22 mouse cellular contexts compared by ENCODE assay signal in genomic region chr5:112615946-112616617, GRCm38 (mm10). TPM values are rescaled to one million over a fixed set of nuclear protein-coding genes. Genes with fewer than 3 reads are reported as not detected.
A peak's percentile ranks its signal among the peaks of the same experiment; 100 is the strongest.
DNase-seq lines count a peak whose midpoint lies in the region; ATAC-seq lines count a peak whose summit lies in the region.
"Had no signal": no experiment of that assay in that cellular context is flagged by ENCODE, and none has a peak within 500 bp of the region (broad histone marks: within the 10 kb centered on the region; RNA-seq: fewer than 3 reads in every experiment).

No protein-coding gene starts in this region.

- 45% methylated on average over 7 of the region's 7 CpGs for WGBS in midbrain, embryonic 15.5 days
- WGBS in midbrain, embryonic 14.5 days, result 55% methylated on average over 7 of the region's 7 CpGs

- H3K4me3 ChIP-seq in midbrain, embryonic 15.5 days, result no peak overlapping the region
- no peak overlapping the region for H3K4me3 ChIP-seq in midbrain, embryonic 14.5 days (replicated peaks; ENCODE audit: low read depth, low read length)
- H3K4me3 ChIP-seq: embryonic facial prominence, embryonic 10.5 days; erythroblast, embryonic 14.5 days; forebrain, embryonic 10.5 days; heart, embryonic 13.5 days; hindbrain, embryonic 12.5 days had no signal

- H3K9ac ChIP-seq in midbrain, embryonic 15.5 days, result no peak overlapping the region
- H3K9ac ChIP-seq in midbrain, embryonic 14.5 days (replicated peaks; ENCODE audit: low read length), result no peak overlapping the region
- H3K9ac ChIP-seq: heart, embryonic 13.5 days; hindbrain, embryonic 12.5 days had no signal

- no peak for DNase-seq in midbrain, embryonic 14.5 days
- peak; percentile 73 to 87 for DNase-seq in layer of hippocampus, adult 18-20 months (ENCODE audit: low spot score in 2 of 2)
- peak; percentile 79 for DNase-seq in layer of hippocampus, adult 9-11 months
- no peak for DNase-seq in adrenal gland, postnatal 36 days
- DNase-seq in adrenal gland, adult 18-20 months (ENCODE audit: low spot score in 2 of 2), result no peak
- DNase-seq: adrenal gland, adult 8-10 months; cerebellum, adult 18-20 months; cerebellum, adult 9-11 months; gastrocnemius, postnatal 36 days; heart, adult 11 months; heart, postnatal 36 days had no signal

- H3K27ac ChIP-seq in midbrain, embryonic 15.5 days, result 0 out of 2 replicates have a peak overlapping the region, but pooled peaks have one; percentile 3
- no peak overlapping the region for H3K27ac ChIP-seq in midbrain, embryonic 14.5 days (replicated peaks; ENCODE audit: low read depth, low read length)
- H3K27ac ChIP-seq: embryonic facial prominence, embryonic 10.5 days; forebrain, embryonic 10.5 days; heart, embryonic 13.5 days; hindbrain, embryonic 12.5 days had no signal

- no peaks in the 10 kb centered on the region for H3K9me3 ChIP-seq in midbrain, embryonic 15.5 days
- no peaks in the 10 kb centered on the region for H3K9me3 ChIP-seq in midbrain, embryonic 14.5 days (ENCODE audit: control insufficient read depth, low read length)
- H3K9me3 ChIP-seq: embryonic facial prominence, embryonic 10.5 days; heart, embryonic 13.5 days; hindbrain, embryonic 12.5 days had no signal

- no peaks in the 10 kb centered on the region for H3K27me3 ChIP-seq in midbrain, embryonic 15.5 days (replicated peaks)
- H3K27me3 ChIP-seq in midbrain, embryonic 14.5 days (ENCODE audit: control insufficient read depth, insufficient read depth, low read length), result no peaks in the 10 kb centered on the region
- H3K27me3 ChIP-seq: CH12.LX; hindbrain, embryonic 12.5 days; Patski had no signal

- H3K4me2 ChIP-seq in midbrain, embryonic 15.5 days, result no peak overlapping the region
- no peak overlapping the region for H3K4me2 ChIP-seq in midbrain, embryonic 14.5 days (ENCODE audit: low read length)
- H3K4me2 ChIP-seq: heart, embryonic 13.5 days; hindbrain, embryonic 12.5 days had no signal

- H3K4me1 ChIP-seq in midbrain, embryonic 15.5 days, result peaks cover 16% of the 10 kb centered on the region
- H3K4me1 ChIP-seq in midbrain, embryonic 14.5 days (ENCODE audit: control insufficient read depth, insufficient read depth, low read length), result peaks cover 2% of the 10 kb centered on the region; the same call in 1 of the 2 replicates
- H3K4me1 ChIP-seq: heart, embryonic 13.5 days; hindbrain, embryonic 12.5 days had no signal

- no peak for ATAC-seq in midbrain, embryonic 15.5 days (replicated peaks)
- ATAC-seq in midbrain, embryonic 14.5 days (ENCODE audit: low FRiP score, low TSS enrichment), result no peak
- no peak for ATAC-seq in erythroblast, adult 5-6 weeks (replicated peaks; ENCODE audit: low FRiP score, poor library complexity, severe bottlenecking)
- ATAC-seq: forebrain, embryonic 14.5 days; hindbrain, embryonic 16.5 days; Patski had no signal

- H3K36me3 ChIP-seq in midbrain, embryonic 15.5 days (replicated peaks), result no peaks in the 10 kb centered on the region
- H3K36me3 ChIP-seq in midbrain, embryonic 14.5 days (ENCODE audit: control insufficient read depth, insufficient read depth, low read length), result no peaks in the 10 kb centered on the region
- H3K36me3 ChIP-seq: embryonic facial prominence, embryonic 10.5 days; forebrain, embryonic 10.5 days; heart, embryonic 13.5 days; hindbrain, embryonic 12.5 days had no signal

RNA-seq across cellular contexts. Expression of gene Sez6l, which starts 39.1 kb away (rescaled TPM):
- polyA plus RNA-seq in midbrain, embryonic 15.5 days (2015; fragmentation: Nextera tagmentation; extraction: Ambion mirVana), result 65.4 and 67.5 TPM in 2 replicates
- 46.3 and 49.9 TPM in 2 replicates for polyA plus RNA-seq in midbrain, embryonic 14.5 days (2014; fragmentation: Nextera tagmentation; extraction: Ambion mirVana)
- 100 to 1,000 TPM; 226 to 228 TPM for total RNA-seq in layer of hippocampus, adult 18-20 months (2021)
- total RNA-seq in adrenal gland, postnatal 36 days (2021), result 1 to 10 TPM; 3.6 to 8.7 TPM
- not detected in 2 replicates for total RNA-seq in erythroblast, adult 5-6 weeks (2015; ENCODE audit: low replicate concordance)
- total RNA-seq in erythroblast, adult 5-6 weeks (2017; ENCODE audit: low replicate concordance), result not detected in 2 replicates
- total RNA-seq in adrenal gland, adult 18-20 months (2021), result 1 to 10 TPM; 4.3 to 5.3 TPM
- total RNA-seq: CH12.LX had no signal
- polyA plus RNA-seq: erythroblast, embryonic 14.5 days had no signal

Comparison
In these comparisons a context has a peak if more than half of its experiments do, and no peak if none do; other contexts are left out.
1. DNase-seq: peak in layer of hippocampus, adult 18-20 months (2 of 2) and layer of hippocampus, adult 9-11 months (single experiment); none in midbrain, embryonic 14.5 days (single experiment), adrenal gland, postnatal 36 days (0 of 2) and adrenal gland, adult 18-20 months (0 of 2).
2. RNA of gene Sez6l, which starts 39.1 kb away (total RNA-seq): 226 to 228 TPM in layer of hippocampus, adult 18-20 months; 3.6 to 8.7 TPM in adrenal gland, postnatal 36 days, 4.3 to 5.3 TPM in adrenal gland, adult 18-20 months and not detected in erythroblast, adult 5-6 weeks; every median in the first group is over 10 times any median in the second.